ENCODE assay signal across 15 mouse cellular contexts in genomic region chr14:25553382-25553781, GRCm38 (mm10).
A peak's percentile ranks its signal among the peaks of the same experiment; 100 is the strongest.
DNase-seq lines count a peak whose midpoint lies in the region; ATAC-seq and TF ChIP-seq lines count a peak whose summit lies in the region.
"Had no signal": no experiment of that assay in that cellular context is flagged by ENCODE, and none has a peak within 500 bp of the region (broad histone marks: within the 10 kb centered on the region; RNA-seq: fewer than 3 reads in every experiment).

No protein-coding gene starts in this region.

- H3K27ac ChIP-seq in intestine, embryonic 14.5 days (ENCODE audit: low read depth) = peak overlapping the region; percentile 27; the same call in 1 of the 2 replicates
- H3K27ac ChIP-seq in intestine, postnatal 0 days (ENCODE audit: low read depth, low read length) = no peak overlapping the region
- H3K27ac ChIP-seq in embryonic facial prominence, embryonic 10.5 days (replicated peaks) = 0 out of 2 replicates have a peak overlapping the region, but pooled peaks have one; percentile 44
- H3K27ac ChIP-seq in hindbrain, embryonic 15.5 days (replicated peaks) = peak overlapping the region; percentile 49; the same call in 1 of the 2 replicates
- H3K27ac ChIP-seq in midbrain, embryonic 15.5 days = peak overlapping the region; percentile 66
- H3K27ac ChIP-seq: layer of hippocampus, adult 2 months; macrophage; stomach, embryonic 15.5 days had no signal

- H3K4me3 ChIP-seq in intestine, embryonic 14.5 days (ENCODE audit: low read depth, low read length) = no peak overlapping the region
- H3K4me3 ChIP-seq in intestine, postnatal 0 days (ENCODE audit: low read depth, low read length) = no peak overlapping the region
- H3K4me3 ChIP-seq in embryonic facial prominence, embryonic 10.5 days = no peak overlapping the region
- no peak overlapping the region for H3K4me3 ChIP-seq in hindbrain, embryonic 15.5 days
- no peak overlapping the region for H3K4me3 ChIP-seq in midbrain, embryonic 15.5 days
- H3K4me3 ChIP-seq: layer of hippocampus, adult 2 months; stomach, embryonic 15.5 days had no signal

- TF ChIP-seq CTCF in intestine, postnatal 0 days (IDR thresholded peaks at IDR 0.05; ENCODE audit: low read depth) = no peak

- peaks cover 60% of the 10 kb centered on the region for H3K4me1 ChIP-seq in intestine, embryonic 14.5 days (replicated peaks; ENCODE audit: control insufficient read depth, insufficient read depth, low read length)
- no peaks in the 10 kb centered on the region; the same call in 1 of the 2 replicates for H3K4me1 ChIP-seq in intestine, postnatal 0 days (replicated peaks; ENCODE audit: control insufficient read depth, insufficient read depth, low read length)
- H3K4me1 ChIP-seq in embryonic facial prominence, embryonic 10.5 days = peaks cover 87% of the 10 kb centered on the region
- peaks cover 85% of the 10 kb centered on the region for H3K4me1 ChIP-seq in hindbrain, embryonic 15.5 days (replicated peaks)
- H3K4me1 ChIP-seq in midbrain, embryonic 15.5 days = peaks cover 84% of the 10 kb centered on the region

- H3K27me3 ChIP-seq in intestine, embryonic 14.5 days (replicated peaks; ENCODE audit: control insufficient read depth, insufficient read depth, low read length) = no peaks in the 10 kb centered on the region
- H3K27me3 ChIP-seq in intestine, postnatal 0 days (replicated peaks; ENCODE audit: control insufficient read depth, insufficient read depth, low read length) = no peaks in the 10 kb centered on the region
- no peaks in the 10 kb centered on the region for H3K27me3 ChIP-seq in embryonic facial prominence, embryonic 10.5 days (replicated peaks; ENCODE audit: low read depth, poor library complexity, severe bottlenecking)
- H3K27me3 ChIP-seq in hindbrain, embryonic 15.5 days = no peaks in the 10 kb centered on the region
- no peaks in the 10 kb centered on the region for H3K27me3 ChIP-seq in midbrain, embryonic 15.5 days (replicated peaks)
- H3K27me3 ChIP-seq: stomach, embryonic 15.5 days had no signal

- no peak for DNase-seq in intestine, embryonic 14.5 days (ENCODE audit: low spot score)
- no peak for DNase-seq in embryonic facial prominence, embryonic 10.5 days (ENCODE audit: low spot score)
- no peak for DNase-seq in thymus, postnatal 25 days
- no peak for DNase-seq in spleen, postnatal 4 days (ENCODE audit: low spot score in 2 of 2)
- DNase-seq: heart, adult 18-20 months; heart, postnatal 4 days; liver had no signal

- H3K36me3 ChIP-seq in intestine, embryonic 14.5 days (ENCODE audit: control insufficient read depth, insufficient read depth, low read length) = 0 out of 2 replicates have a peak, but pooled peaks cover 13% of the 10 kb centered on the region
- H3K36me3 ChIP-seq in intestine, postnatal 0 days (ENCODE audit: control insufficient read depth, insufficient read depth) = peaks cover 16% of the 10 kb centered on the region
- H3K36me3 ChIP-seq in embryonic facial prominence, embryonic 10.5 days (replicated peaks) = peaks cover 48% of the 10 kb centered on the region
- H3K36me3 ChIP-seq in hindbrain, embryonic 15.5 days = no peaks in the 10 kb centered on the region
- H3K36me3 ChIP-seq in midbrain, embryonic 15.5 days (replicated peaks) = no peaks in the 10 kb centered on the region
- H3K36me3 ChIP-seq: stomach, embryonic 15.5 days had no signal

- H3K9ac ChIP-seq in intestine, embryonic 14.5 days (ENCODE audit: low read length) = no peak overlapping the region
- H3K9ac ChIP-seq in intestine, postnatal 0 days (ENCODE audit: low read depth, low read length) = no peak overlapping the region
- H3K9ac ChIP-seq in hindbrain, embryonic 15.5 days = no peak overlapping the region
- H3K9ac ChIP-seq in midbrain, embryonic 15.5 days = no peak overlapping the region
- H3K9ac ChIP-seq: stomach, embryonic 15.5 days had no signal

- ATAC-seq in intestine, embryonic 14.5 days (replicated peaks; ENCODE audit: low FRiP score, low TSS enrichment, low read depth) = no peak
- no peak for ATAC-seq in intestine, postnatal 0 days
- ATAC-seq in hindbrain, embryonic 15.5 days (ENCODE audit: low FRiP score, low read depth) = no peak
- ATAC-seq in midbrain, embryonic 15.5 days (replicated peaks) = no peak
- ATAC-seq in granulocyte monocyte progenitor cell, adult 5-6 weeks (replicated peaks; ENCODE audit: poor library complexity, severe bottlenecking) = no peak
- ATAC-seq: activated CD4-positive, CD25-positive, alpha-beta regulatory T cell, adult 4 months had no signal

- no peaks in the 10 kb centered on the region for H3K9me3 ChIP-seq in intestine, embryonic 14.5 days (ENCODE audit: control insufficient read depth, low read length)
- H3K9me3 ChIP-seq in intestine, postnatal 0 days (ENCODE audit: control insufficient read depth) = no peaks in the 10 kb centered on the region
- H3K9me3 ChIP-seq in embryonic facial prominence, embryonic 10.5 days = no peaks in the 10 kb centered on the region
- H3K9me3 ChIP-seq in hindbrain, embryonic 15.5 days = no peaks in the 10 kb centered on the region
- no peaks in the 10 kb centered on the region for H3K9me3 ChIP-seq in midbrain, embryonic 15.5 days
- H3K9me3 ChIP-seq: stomach, embryonic 15.5 days had no signal

- H3K4me2 ChIP-seq in intestine, embryonic 14.5 days (ENCODE audit: low read length) = no peak overlapping the region
- H3K4me2 ChIP-seq in intestine, postnatal 0 days (replicated peaks; ENCODE audit: low read depth) = no peak overlapping the region
- H3K4me2 ChIP-seq in hindbrain, embryonic 15.5 days = no peak overlapping the region
- H3K4me2 ChIP-seq in midbrain, embryonic 15.5 days = no peak overlapping the region
- H3K4me2 ChIP-seq: stomach, embryonic 15.5 days had no signal

- WGBS in intestine, embryonic 14.5 days = 31% methylated on average over 2 of the region's 2 CpGs
- WGBS in intestine, postnatal 0 days = 70% methylated on average over 2 of the region's 2 CpGs
- WGBS in embryonic facial prominence, embryonic 10.5 days = 85% methylated on average over 2 of the region's 2 CpGs
- WGBS in hindbrain, embryonic 15.5 days = 65% methylated on average over 2 of the region's 2 CpGs
- 77% methylated on average over 2 of the region's 2 CpGs for WGBS in midbrain, embryonic 15.5 days
